Mouse (Mus musculus): ENCODE results near the gene Gpcpd1.

Gene Gpcpd1

DNA sequence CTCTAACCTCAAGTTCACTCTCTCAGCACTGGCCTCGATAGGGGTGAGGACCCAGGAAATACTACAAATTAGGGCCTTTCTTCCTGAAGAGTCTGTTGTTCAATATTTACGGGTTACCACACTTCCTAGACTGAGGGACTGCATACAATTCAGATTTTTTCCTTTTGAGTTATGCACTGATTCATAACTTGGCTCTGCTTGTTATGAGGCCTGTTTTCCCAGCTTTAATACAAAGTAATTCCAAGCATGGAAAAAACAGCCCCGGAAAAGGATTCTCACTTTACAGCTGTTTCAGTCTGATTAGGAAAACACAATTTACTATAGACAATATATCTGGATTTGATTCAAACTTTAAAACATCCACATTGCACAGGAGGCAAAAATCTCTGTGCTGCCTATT is 1.5 kb downstream of the Gpcpd1 start:
- no peak for DNase-seq (ENCODE audit: low spot score)

- no peak for DNase-seq (ENCODE audit: low spot score)
Observed at GRCm38 (mm10) chr2:132584191-132584590, 3.3 kb downstream of the Gpcpd1 start.

DNA sequence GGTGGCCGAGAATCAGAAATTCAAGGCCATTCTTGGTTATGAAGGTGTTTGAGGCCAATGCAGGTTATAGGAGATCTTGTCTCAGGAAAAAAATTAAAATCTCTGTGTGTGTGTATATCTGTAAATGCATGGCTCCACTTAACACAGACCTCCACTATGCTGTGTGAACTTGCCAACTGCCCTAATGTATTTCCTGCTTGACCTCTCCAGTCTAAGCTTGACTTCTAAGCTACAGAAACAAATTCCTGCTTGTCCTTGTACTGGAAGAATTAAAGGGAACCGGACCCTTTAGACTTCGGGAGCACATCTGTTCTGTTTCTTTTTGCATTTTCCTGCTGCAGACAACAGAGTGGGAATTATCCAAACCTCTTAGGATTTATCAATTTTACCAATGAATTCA is 4.4 kb downstream of the Gpcpd1 start:
- DNase-seq (ENCODE audit: low spot score) = no peak

DNA sequence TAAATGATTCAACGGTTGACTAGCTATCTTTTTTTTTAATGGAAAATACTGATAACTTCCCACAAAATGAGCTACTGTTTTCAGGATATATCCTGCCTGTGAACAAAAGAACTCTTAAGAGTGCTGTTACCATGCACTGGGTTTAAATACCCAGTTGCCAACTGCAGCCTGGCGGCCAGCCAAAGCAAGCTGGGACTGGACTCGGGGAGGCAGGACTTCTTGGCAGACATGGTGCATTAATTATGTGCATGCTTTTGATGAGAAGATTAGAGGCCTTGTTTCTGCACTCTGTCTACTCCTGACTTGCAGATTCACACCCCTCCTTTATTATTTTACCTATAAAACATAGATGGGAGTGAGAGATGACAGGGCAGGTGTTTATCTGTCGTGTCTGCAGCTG is 5.3 kb downstream of the Gpcpd1 start:
- DNase-seq (ENCODE audit: low spot score) = peak; percentile 73

- DNase-seq (ENCODE audit: low spot score) = no peak
Observed at GRCm38 (mm10) chr2:132579689-132580088, 7.8 kb downstream of the Gpcpd1 start.

GRCm38 (mm10) chr2:132578711-132579110 is 8.8 kb downstream of the Gpcpd1 start:
- DNase-seq (ENCODE audit: low spot score) = no peak

DNA sequence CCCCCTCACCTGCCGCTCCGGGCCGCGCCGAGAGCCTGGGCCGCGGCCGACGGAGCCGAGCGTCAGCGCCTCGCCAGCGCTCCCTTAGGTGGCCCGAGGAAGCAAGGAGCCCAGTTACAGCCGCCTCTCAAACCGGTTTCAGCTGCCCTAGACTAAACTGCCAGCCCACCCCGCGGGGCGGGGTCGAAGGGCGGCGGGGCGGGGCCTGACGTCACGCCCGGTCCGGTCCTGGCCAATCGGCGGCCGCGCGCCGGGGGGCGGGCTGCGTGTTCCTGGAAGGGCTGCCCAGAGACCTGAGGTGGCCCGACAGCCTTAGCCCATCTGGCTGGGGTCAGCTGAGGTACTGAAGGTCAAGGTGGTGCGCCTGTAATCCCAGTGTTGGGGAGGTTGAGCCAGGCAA is 9.5 kb downstream of the Gpcpd1 start:
- peak; percentile 93 for DNase-seq (ENCODE audit: low spot score)

DNA sequence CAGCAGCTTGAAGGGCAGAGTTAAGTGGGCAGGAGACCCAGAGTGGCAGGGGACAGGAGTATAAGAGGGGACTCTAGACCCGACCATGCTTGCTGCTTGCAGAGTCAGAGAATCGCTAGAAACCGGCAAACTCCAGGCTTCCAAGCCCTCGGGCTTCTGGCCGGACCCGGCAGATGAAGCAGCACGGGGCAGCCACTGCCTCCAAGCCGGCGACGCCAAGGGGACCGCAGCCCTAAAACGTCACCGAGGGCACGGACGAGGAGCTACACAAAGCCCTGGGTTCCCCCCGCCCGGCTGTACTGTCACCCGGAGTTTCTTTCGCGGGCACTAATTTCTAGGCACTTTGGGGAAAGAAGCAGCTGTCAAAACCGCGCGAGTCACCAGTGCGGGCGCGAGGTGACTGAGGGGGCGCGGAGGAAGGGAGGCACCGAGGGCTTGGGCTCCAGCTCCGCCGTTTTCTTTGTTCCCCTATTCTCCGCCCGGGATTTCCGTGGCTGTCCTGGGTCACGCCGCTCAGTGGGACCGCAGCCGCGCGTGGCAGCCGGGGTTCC is 10.0 kb downstream of the Gpcpd1 start:
- peak; percentile 19 for DNase-seq (ENCODE audit: low spot score)

GRCm38 (mm10) chr2:132576522-132577135 is 10.9 kb downstream of the Gpcpd1 start:
- DNase-seq (ENCODE audit: low spot score) = no peak

DNA sequence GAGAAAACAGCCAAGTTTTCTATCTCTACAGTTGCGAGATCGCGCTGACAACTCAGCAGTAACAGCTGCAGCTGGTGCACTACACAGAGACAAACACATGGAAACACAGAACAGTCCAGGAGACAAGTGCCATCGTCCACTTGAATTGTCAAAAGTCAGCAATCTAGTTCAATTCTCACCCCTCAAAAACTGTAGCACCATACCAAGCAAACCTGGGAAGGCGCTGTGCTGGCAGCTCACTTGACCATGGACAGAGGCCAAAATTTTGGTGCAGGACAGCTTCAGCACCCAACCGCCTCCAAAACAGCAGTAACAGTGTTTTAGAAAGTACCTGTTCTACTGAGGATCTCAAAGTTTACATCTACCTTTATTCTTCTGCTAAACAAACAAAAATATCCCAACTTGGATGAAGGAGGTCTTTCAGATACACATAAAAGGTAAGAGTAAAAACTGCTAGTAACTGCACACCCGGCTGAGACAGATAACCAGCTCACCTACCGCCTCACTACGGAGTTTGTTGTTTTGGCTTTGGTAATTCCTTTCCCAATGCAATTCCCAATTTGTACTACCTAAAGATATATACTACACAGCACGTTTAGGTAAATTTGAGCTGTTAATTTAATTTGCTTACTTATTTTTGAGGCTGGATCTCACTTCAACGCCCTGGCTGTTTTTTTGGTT is 11.6 kb downstream of the Gpcpd1 start:
- no peak for DNase-seq (ENCODE audit: low spot score)

- DNase-seq (ENCODE audit: low spot score) = no peak
Observed at GRCm38 (mm10) chr2:132575256-132575655, 12.3 kb downstream of the Gpcpd1 start.

DNA sequence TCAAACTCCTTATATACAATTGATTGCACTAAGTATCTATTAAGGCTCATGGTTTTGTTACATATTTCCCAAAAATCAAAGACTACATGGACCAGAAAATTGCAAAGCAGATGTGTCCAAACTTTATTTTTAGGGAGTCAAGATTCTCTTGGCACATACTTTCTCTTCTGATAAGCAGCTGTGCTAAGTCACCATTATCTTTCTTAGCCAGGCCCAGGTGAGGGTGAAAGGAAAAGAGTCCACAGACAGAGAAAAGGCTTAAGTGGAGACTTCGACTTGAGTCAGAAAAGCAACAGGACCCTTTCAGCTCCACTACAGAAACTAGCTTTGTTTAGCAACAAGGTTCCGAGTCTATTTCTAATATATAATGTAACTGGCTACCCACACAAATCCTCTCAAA is 14.2 kb downstream of the Gpcpd1 start:
- no peak for DNase-seq (ENCODE audit: low spot score)

DNA sequence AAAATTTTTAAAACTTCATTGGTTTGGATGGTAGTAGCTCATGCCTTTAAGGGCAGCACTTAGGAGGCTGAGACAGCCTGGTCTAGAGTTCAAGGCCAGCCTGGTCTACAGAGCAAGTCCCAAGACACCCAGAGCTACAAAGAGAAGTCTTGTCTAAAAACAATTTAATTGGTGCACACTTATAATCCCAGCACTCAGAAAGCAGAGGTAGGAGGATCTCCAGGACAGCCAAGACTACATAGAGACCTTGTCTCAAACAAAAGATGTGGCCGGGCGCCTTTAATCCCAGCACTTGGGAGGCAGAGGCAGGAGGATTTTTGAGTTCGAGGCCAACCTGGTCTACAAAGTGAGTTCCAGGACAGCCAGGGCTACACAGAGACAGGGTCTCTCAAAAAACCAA is 14.9 kb downstream of the Gpcpd1 start:
- no peak for DNase-seq (ENCODE audit: low spot score)

GRCm38 (mm10) chr2:132571301-132571700 is 16.2 kb downstream of the Gpcpd1 start:
- no peak for DNase-seq (ENCODE audit: low spot score)

DNA sequence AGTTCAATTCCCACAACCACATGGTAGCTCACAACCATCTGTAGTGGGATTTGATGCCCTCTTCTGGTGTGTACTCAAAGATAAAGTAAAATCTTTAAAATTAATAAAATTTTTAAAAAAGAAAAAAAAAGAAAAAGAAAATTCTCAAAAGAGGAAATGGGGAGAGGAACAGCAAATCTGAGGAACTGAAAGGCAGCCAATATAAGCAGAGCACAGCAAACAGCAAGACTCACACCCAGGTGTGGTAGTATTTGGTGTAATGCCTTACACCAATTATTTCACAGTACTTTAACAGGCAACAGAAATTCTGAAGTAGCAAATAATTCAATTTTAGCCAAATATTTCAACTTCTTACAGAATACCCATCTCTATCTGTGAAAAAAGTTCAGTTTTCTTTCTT is 16.7 kb downstream of the Gpcpd1 start:
- no peak for DNase-seq (ENCODE audit: low spot score)

DNA sequence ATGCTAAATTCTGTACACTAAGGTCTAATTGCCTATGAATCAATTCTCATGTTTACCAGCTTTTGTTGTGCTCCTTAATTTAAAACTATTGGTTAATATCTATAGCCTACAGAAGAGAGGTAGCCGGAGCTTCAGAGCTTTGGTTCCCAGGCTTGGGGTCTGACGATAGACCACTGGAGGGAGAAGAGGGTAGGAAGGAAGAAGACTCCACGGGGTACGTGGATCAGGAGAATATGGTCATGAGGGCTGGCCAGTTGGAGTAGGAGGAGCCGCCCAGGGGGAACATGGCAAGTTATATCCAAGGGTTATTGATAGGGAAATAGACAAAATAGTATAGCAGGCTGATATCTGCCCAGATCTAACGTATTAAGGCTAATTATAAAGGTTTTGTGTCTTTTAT is 17.8 kb downstream of the Gpcpd1 start:
- DNase-seq (ENCODE audit: low spot score) = no peak

GRCm38 (mm10) chr2:132567414-132567813 is 20.1 kb downstream of the Gpcpd1 start:
- no peak for DNase-seq (ENCODE audit: low spot score)

DNA sequence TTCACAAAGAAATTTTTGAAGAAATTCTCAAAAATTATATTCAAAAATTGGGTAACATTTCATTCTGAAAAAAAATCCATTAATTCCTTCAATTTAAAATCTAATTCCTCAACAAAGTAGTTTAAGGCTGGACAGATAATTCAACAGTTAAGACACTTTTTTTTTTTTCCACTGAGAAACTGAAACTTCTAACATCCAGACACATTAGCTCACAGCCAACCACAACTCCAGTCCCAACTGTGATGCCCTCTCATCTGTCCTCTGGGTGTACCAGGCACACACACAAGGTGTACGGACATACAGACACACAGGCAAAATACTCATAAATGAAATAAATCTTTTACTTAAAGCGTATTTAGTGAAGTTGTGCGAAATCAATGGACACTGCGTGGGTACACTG is 25.7 kb downstream of the Gpcpd1 start:
- no peak for DNase-seq (ENCODE audit: low spot score)

DNA sequence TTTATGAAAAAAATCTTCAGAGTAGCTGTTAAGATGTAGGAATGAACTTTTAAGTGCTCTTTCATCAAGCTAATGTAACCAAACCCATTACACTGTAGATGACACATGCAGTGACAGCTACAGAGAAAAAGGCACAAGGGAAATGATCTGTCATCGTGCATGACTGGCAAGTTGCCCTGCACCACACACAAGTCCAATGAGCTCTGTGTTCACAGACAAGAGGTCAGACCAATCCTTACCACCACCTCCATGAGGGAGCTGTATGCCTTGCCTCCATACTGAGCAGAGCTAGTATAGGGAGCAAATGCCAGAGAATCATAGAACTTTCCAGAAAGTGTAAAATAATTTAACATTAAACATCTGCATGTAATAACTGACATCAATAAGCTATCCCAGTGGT is 59.7 kb downstream of the Gpcpd1 start:
- no peak for DNase-seq (ENCODE audit: low spot score)

- DNase-seq (ENCODE audit: low spot score) = no peak
Observed at GRCm38 (mm10) chr2:132526894-132527532, 60.5 kb downstream of the Gpcpd1 start.

- no peak for DNase-seq (ENCODE audit: low spot score)
Observed at GRCm38 (mm10) chr2:132526110-132526509, 61.4 kb downstream of the Gpcpd1 start.

DNA sequence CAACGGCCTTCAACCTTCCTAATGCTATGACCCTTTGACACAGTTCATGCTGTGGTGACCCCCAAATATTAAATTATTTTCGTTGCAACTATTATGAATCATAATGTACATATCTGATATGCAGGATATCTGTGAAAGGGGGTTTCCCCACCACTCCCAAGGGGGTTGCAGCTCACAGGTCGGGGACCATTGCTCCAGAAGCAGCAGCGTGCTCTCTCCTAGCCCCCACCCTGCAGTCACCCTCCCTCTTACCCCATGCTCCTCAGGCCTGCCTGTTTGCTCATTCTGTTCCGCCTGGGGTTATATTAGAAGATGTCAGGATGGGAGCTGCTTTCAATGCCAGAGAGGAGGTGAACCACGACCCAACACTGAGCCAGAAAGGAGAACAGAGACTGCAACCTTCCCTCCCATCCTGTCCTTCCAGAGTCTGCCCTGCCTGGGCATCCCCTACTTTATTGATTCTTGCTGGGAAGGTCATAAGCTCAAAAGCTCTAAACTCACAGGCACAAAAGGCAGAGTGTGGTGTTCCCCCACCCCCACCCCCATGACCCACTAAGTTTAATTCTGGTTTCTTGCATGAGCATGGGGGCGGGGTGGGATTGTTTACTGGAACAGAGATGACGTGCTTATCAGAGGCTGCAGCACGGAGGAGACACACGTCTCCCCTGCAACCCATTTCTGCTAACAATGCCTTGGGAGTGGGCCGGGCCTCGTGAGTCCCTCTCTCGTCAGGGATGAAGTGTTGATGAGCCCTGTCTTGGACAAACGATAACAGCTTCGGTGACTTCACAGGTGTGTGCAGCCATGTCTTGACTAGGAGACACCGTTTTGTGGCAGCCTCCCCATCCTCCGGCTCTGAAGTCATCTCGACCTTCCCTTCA is 69.3 kb downstream of the Gpcpd1 start:
- DNase-seq (ENCODE audit: low spot score) = no peak
